Mouse (Mus musculus): ENCODE measurements around the gene Lemd1. TPM values are rescaled to one million over a fixed set of nuclear protein-coding genes. Genes with fewer than 3 reads are reported as not detected.
A peak's percentile ranks its signal among the peaks of the same experiment; 100 is the strongest.

Lemd1 gene
- polyA plus RNA-seq (2015; fragmentation: Nextera tagmentation; extraction: Ambion mirVana) = 16.9 and 17.6 TPM in 2 replicates

GRCm38 (mm10) chr1:132191093-132191785 is at the start of gene Lemd1, which contains the start of gene AC124108.1:
Gene Lemd1 (plus strand): TSS chr1:132191431.
Gene AC124108.1 (plus strand): TSS chr1:132191457.
- peak within 1 kb of the TSS; percentile 99 for H3K27ac ChIP-seq (replicated peaks)
- peak; percentile 44 for ATAC-seq (ENCODE audit: low FRiP score)
- peaks cover 72% of the 10 kb centered on the region for H3K4me1 ChIP-seq
- H3K4me2 ChIP-seq = peak within 1 kb of the TSS; percentile 68
- H3K36me3 ChIP-seq = no peaks in the 10 kb centered on the region
- H3K27me3 ChIP-seq (replicated peaks) = peaks cover 3% of the 10 kb centered on the region; the same call in 1 of the 2 replicates
- H3K4me3 ChIP-seq (replicated peaks) = peak within 1 kb of the TSS; percentile 79
- H3K9me3 ChIP-seq (replicated peaks) = no peaks in the 10 kb centered on the region
- peak within 1 kb of the TSS; percentile 95 for H3K9ac ChIP-seq (replicated peaks)
- WGBS = 1% methylated on average over 34 of the region's 34 CpGs

GRCm38 (mm10) chr1:132141753-132142152 is 49.5 kb upstream of the Lemd1 start:
- peaks cover 28% of the 10 kb centered on the region for H3K4me1 ChIP-seq
- no peaks in the 10 kb centered on the region for H3K9me3 ChIP-seq (replicated peaks)
- no peak overlapping the region for H3K9ac ChIP-seq (replicated peaks)
- no peak overlapping the region for H3K4me2 ChIP-seq
- 71% methylated on average over 13 of the region's 13 CpGs for WGBS
- no peak overlapping the region for H3K27ac ChIP-seq (replicated peaks)
- H3K27me3 ChIP-seq (replicated peaks) = peaks cover 19% of the 10 kb centered on the region
- no peaks in the 10 kb centered on the region for H3K36me3 ChIP-seq
- H3K4me3 ChIP-seq (replicated peaks) = no peak overlapping the region
- no peak for ATAC-seq (ENCODE audit: low FRiP score)

DNA sequence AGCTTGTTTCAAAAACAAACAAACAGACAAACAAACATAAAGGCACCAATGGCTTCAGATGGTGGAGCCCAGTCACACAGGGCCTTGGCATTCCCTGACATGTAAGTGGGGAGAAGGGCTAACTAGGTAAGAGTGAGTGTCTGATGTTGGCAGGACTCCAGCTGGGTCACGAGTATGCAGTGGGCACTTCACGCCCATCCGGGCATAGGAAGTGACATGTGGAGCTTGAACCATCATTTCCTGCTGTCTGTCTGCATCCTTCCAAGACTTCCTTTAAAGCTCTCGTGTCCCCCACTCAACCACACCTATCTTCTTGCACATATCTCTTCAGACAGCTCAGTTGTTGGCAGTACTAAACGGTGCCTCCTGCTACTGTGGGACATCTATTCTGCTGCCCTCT is 48.2 kb upstream of the Lemd1 start:
- Histone ChIP-seq H3K4me3 (replicated peaks) (no peak overlapping the region), H3K27me3 (replicated peaks) (peaks cover 13% of the 10 kb centered on the region), H3K27ac (replicated peaks) (no peak overlapping the region), H3K9me3 (replicated peaks) (no peaks in the 10 kb centered on the region), H3K4me1 (peaks cover 28% of the 10 kb centered on the region), H3K9ac (replicated peaks) (no peak overlapping the region), H3K36me3 (no peaks in the 10 kb centered on the region), H3K4me2 (no peak overlapping the region)
- WGBS = 74% methylated on average over 5 of the region's 5 CpGs
- no peak for ATAC-seq (ENCODE audit: low FRiP score)

DNA sequence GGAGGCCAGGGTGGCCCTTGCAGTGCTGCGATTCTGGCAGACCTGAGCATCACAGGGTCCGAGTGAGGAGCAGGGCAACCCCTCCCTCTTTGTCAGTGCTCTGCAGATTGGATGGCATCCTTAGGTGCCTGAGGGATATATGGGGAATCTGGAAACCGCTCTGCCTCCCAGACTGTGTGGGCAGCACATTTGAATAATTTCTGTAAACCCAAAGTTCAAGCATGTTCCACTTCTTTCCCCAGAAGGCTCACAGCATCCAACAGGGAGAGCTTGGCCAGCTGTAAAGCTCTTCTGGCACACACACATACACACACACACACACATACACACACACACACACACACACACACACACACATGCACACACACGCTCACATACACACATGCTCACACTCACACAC is 47.5 kb upstream of the Lemd1 start:
- Histone ChIP-seq H3K27ac (replicated peaks) (no peak overlapping the region), H3K36me3 (no peaks in the 10 kb centered on the region), H3K4me2 (no peak overlapping the region), H3K9me3 (replicated peaks) (no peaks in the 10 kb centered on the region), H3K9ac (replicated peaks) (no peak overlapping the region; the same call in 1 of the 2 replicates), H3K4me3 (replicated peaks) (no peak overlapping the region), H3K4me1 (peaks cover 25% of the 10 kb centered on the region), H3K27me3 (replicated peaks) (peaks cover 7% of the 10 kb centered on the region)
- WGBS = 71% methylated on average over 4 of the region's 4 CpGs
- ATAC-seq (ENCODE audit: low FRiP score) = no peak

GRCm38 (mm10) chr1:132144223-132144622 is 47.0 kb upstream of the Lemd1 start:
- no peak overlapping the region for H3K4me2 ChIP-seq
- no peaks in the 10 kb centered on the region for H3K36me3 ChIP-seq
- peaks cover 20% of the 10 kb centered on the region for H3K4me1 ChIP-seq
- 0 out of 2 replicates have a peak, but pooled peaks cover 3% of the 10 kb centered on the region for H3K27me3 ChIP-seq (replicated peaks)
- ATAC-seq (ENCODE audit: low FRiP score) = peak; percentile 65; the same call in 1 of the 2 replicates
- 0 out of 2 replicates have a peak overlapping the region, but pooled peaks have one; percentile 18 for H3K27ac ChIP-seq (replicated peaks)
- H3K9me3 ChIP-seq (replicated peaks) = no peaks in the 10 kb centered on the region
- 18% methylated on average over 2 of the region's 2 CpGs for WGBS
- H3K9ac ChIP-seq (replicated peaks) = no peak overlapping the region
- H3K4me3 ChIP-seq (replicated peaks) = no peak overlapping the region

DNA sequence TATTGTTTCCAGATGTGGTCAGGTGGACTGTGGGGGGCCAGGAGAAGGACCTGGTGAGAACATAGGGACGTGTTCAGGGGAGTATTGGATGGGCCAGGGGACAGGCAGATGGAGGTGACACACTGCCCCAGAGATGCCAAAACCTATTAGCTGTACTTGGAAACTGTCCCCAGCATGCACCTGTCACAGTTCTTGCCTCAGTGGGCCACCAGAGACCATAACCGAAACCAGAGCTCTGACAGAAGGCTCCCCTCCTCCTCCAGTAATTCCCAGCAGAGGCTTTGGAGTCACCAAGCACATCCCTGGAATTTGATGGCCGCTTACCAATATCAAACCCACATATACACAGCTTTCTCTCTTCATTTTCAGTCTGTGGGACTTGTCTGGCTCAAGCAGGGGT is 46.4 kb upstream of the Lemd1 start:
- H3K9ac ChIP-seq (replicated peaks) = no peak overlapping the region
- peaks cover 14% of the 10 kb centered on the region for H3K4me1 ChIP-seq
- WGBS = 70% methylated on average over 3 of the region's 3 CpGs
- H3K4me3 ChIP-seq (replicated peaks) = no peak overlapping the region
- H3K27me3 ChIP-seq (replicated peaks) = 0 out of 2 replicates have a peak, but pooled peaks cover 3% of the 10 kb centered on the region
- H3K27ac ChIP-seq (replicated peaks) = no peak overlapping the region
- H3K9me3 ChIP-seq (replicated peaks) = no peaks in the 10 kb centered on the region
- no peak overlapping the region for H3K4me2 ChIP-seq
- ATAC-seq (ENCODE audit: low FRiP score) = no peak
- no peaks in the 10 kb centered on the region for H3K36me3 ChIP-seq

GRCm38 (mm10) chr1:132145973-132146685 is 45.1 kb upstream of the Lemd1 start:
- H3K27ac ChIP-seq (replicated peaks) = no peak overlapping the region
- no peaks in the 10 kb centered on the region for H3K36me3 ChIP-seq
- H3K9me3 ChIP-seq (replicated peaks) = no peaks in the 10 kb centered on the region
- no peak overlapping the region for H3K9ac ChIP-seq (replicated peaks)
- no peak overlapping the region for H3K4me3 ChIP-seq (replicated peaks)
- no peak overlapping the region for H3K4me2 ChIP-seq
- 91% methylated on average over 8 of the region's 8 CpGs for WGBS
- no peak for ATAC-seq (ENCODE audit: low FRiP score)
- H3K27me3 ChIP-seq (replicated peaks) = no peaks in the 10 kb centered on the region
- peaks cover 12% of the 10 kb centered on the region for H3K4me1 ChIP-seq

- Histone ChIP-seq H3K4me1 (peaks cover 2% of the 10 kb centered on the region), H3K27ac (replicated peaks) (no peak overlapping the region), H3K4me3 (replicated peaks) (no peak overlapping the region), H3K4me2 (no peak overlapping the region), H3K36me3 (no peaks in the 10 kb centered on the region), H3K27me3 (replicated peaks) (no peaks in the 10 kb centered on the region), H3K9ac (replicated peaks) (no peak overlapping the region), H3K9me3 (replicated peaks) (no peaks in the 10 kb centered on the region)
- WGBS = 70% methylated on average over 2 of the region's 2 CpGs
- no peak for ATAC-seq (ENCODE audit: low FRiP score)
These were observed 41.8 kb upstream of the Lemd1 start for GRCm38 (mm10) chr1:132149410-132149809.

DNA sequence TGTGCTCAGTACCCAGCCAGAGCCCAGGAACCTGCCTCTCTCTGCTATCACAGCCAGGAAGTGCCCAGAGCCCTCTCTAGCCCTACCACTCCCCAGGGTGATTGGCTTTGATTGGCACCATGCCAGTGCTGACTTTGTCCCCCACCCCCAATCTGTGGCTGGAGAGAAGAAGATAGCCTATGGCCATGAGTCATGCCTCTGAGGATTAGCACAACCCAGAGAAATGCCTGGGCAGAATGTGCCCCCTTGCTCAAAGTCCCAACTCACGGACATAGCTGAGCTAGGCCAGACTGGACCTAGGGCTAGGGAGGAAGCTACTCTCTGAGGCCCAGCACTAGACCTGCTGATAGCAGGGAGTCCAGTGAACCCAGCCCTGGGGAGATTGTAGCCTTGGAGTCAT is 41.1 kb upstream of the Lemd1 start:
- Histone ChIP-seq H3K4me3 (replicated peaks) (no peak overlapping the region), H3K27me3 (replicated peaks) (no peaks in the 10 kb centered on the region), H3K9ac (replicated peaks) (no peak overlapping the region), H3K9me3 (replicated peaks) (no peaks in the 10 kb centered on the region), H3K36me3 (no peaks in the 10 kb centered on the region), H3K4me1 (no peaks in the 10 kb centered on the region), H3K4me2 (no peak overlapping the region), H3K27ac (replicated peaks) (no peak overlapping the region)
- 64% methylated on average over 1 of the region's 1 CpGs for WGBS
- no peak for ATAC-seq (ENCODE audit: low FRiP score)

DNA sequence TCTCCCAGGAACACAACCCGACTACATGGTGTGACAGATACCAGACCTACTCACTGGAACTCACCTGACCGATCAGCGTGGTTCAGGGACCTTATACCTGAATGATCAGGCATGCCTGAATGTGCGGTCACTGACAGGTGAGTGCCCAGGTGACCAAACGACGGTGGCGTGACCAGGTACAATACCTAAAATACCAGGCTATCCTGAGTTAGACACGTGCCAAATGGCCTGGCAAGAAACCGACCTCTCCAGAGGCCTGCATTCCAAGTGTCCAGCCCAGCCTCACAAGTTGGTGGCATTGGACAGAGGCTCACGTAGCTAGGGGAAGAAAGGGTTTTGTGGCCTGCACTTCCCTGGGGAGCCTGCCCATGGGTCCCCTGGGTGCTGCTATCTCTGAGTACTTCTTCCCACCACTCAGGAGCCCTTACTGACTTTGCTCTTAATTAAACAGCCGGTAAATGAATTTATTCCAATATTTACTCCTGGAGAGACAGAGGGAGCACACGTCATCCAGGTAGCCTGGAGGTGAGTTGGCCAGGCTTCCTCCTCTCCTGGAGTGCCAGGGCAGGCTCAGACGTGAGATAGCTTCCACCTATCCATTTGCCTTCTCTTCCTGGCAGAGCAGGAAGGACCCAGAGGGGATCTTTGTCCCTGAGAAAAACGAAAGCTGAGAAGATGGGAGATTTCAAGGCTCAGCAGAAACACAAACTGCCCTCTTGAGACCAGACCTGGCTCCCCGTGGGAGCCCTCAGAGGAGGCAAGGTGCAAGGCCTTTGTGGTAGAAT is 40.2 kb upstream of the Lemd1 start:
- no peak overlapping the region for H3K4me2 ChIP-seq
- WGBS = 72% methylated on average over 15 of the region's 15 CpGs
- no peaks in the 10 kb centered on the region for H3K9me3 ChIP-seq (replicated peaks)
- no peak for ATAC-seq (ENCODE audit: low FRiP score)
- H3K27ac ChIP-seq (replicated peaks) = no peak overlapping the region
- no peaks in the 10 kb centered on the region for H3K27me3 ChIP-seq (replicated peaks)
- H3K36me3 ChIP-seq = no peaks in the 10 kb centered on the region
- H3K4me3 ChIP-seq (replicated peaks) = no peak overlapping the region
- no peaks in the 10 kb centered on the region for H3K4me1 ChIP-seq
- no peak overlapping the region for H3K9ac ChIP-seq (replicated peaks)

GRCm38 (mm10) chr1:132151908-132152307 is 39.3 kb upstream of the Lemd1 start:
- Histone ChIP-seq H3K9ac (replicated peaks) (no peak overlapping the region), H3K4me3 (replicated peaks) (no peak overlapping the region), H3K9me3 (replicated peaks) (no peaks in the 10 kb centered on the region), H3K27me3 (replicated peaks) (no peaks in the 10 kb centered on the region), H3K4me1 (no peaks in the 10 kb centered on the region), H3K4me2 (no peak overlapping the region), H3K36me3 (no peaks in the 10 kb centered on the region), H3K27ac (replicated peaks) (no peak overlapping the region)
- WGBS = 71% methylated on average over 2 of the region's 2 CpGs
- no peak for ATAC-seq (ENCODE audit: low FRiP score)
